In genomic region chr5:5664371-5664926, GRCm38 (mm10) we compare ENCODE assay signal across 8 mouse cellular contexts. TPM values are rescaled to one million over a fixed set of nuclear protein-coding genes. Genes with fewer than 3 reads are reported as not detected.
A peak's percentile ranks its signal among the peaks of the same experiment; 100 is the strongest.
DNase-seq lines count a peak whose midpoint lies in the region; ATAC-seq and TF ChIP-seq lines count a peak whose summit lies in the region.

No protein-coding gene starts in this region.

- H3K36me3 ChIP-seq in lung, postnatal 0 days (ENCODE audit: insufficient read depth, low read length) = no peaks in the 10 kb centered on the region
- H3K36me3 ChIP-seq in limb, embryonic 13.5 days = peaks cover 3% of the 10 kb centered on the region; the same call in 1 of the 2 replicates
- H3K36me3 ChIP-seq in small intestine, adult 2 months (ENCODE audit: control insufficient read depth, insufficient read depth, low read length) = no peaks in the 10 kb centered on the region

- H3K27me3 ChIP-seq in cerebellum, adult 2 months (ENCODE audit: control insufficient read depth, insufficient read depth, low read length) = no peaks in the 10 kb centered on the region
- H3K27me3 ChIP-seq in lung, postnatal 0 days (replicated peaks; ENCODE audit: insufficient read depth, low read length) = no peaks in the 10 kb centered on the region
- peaks cover 5% of the 10 kb centered on the region; the same call in 1 of the 2 replicates for H3K27me3 ChIP-seq in limb, embryonic 13.5 days
- H3K27me3 ChIP-seq in small intestine, adult 2 months (ENCODE audit: control insufficient read depth, insufficient read depth, low read length) = peaks cover 5% of the 10 kb centered on the region; the same call in 1 of the 2 replicates

- intact Hi-C loops in left cerebral cortex, postnatal 36 days (cut with DNase I) = no loop called here

- peaks cover 3% of the 10 kb centered on the region; the same call in 1 of the 2 replicates for H3K4me1 ChIP-seq in cerebellum, adult 2 months (ENCODE audit: control insufficient read depth, insufficient read depth, low read length)
- H3K4me1 ChIP-seq in lung, postnatal 0 days (ENCODE audit: insufficient read depth, low read depth, low read length) = 0 out of 2 replicates have a peak, but pooled peaks cover 3% of the 10 kb centered on the region
- peaks cover 6% of the 10 kb centered on the region for H3K4me1 ChIP-seq in limb, embryonic 13.5 days
- peaks cover 7% of the 10 kb centered on the region for H3K4me1 ChIP-seq in small intestine, adult 2 months (ENCODE audit: control insufficient read depth, insufficient read depth, insufficient read length, low read length)

- H3K9me3 ChIP-seq in lung, postnatal 0 days (ENCODE audit: low read length) = no peaks in the 10 kb centered on the region
- no peaks in the 10 kb centered on the region for H3K9me3 ChIP-seq in limb, embryonic 13.5 days

- H3K9ac ChIP-seq in lung, postnatal 0 days (replicated peaks; ENCODE audit: low read depth) = no peak overlapping the region
- H3K9ac ChIP-seq in limb, embryonic 13.5 days = peak overlapping the region; percentile 81

- H3K4me2 ChIP-seq in lung, postnatal 0 days (replicated peaks; ENCODE audit: low read depth, low read length) = peak overlapping the region; percentile 97
- peak overlapping the region; percentile 97 for H3K4me2 ChIP-seq in limb, embryonic 13.5 days (replicated peaks)

- no peak for ATAC-seq in lung, postnatal 0 days
- ATAC-seq in limb, embryonic 13.5 days (ENCODE audit: low FRiP score, low read depth) = no peak; the same call in 1 of the 2 replicates
- no peak for ATAC-seq in granulocyte monocyte progenitor cell, adult 5-6 weeks (replicated peaks; ENCODE audit: poor library complexity, severe bottlenecking)

- no peak for TF ChIP-seq CTCF in cerebellum, adult 2 months (IDR thresholded peaks at IDR 0.05; ENCODE audit: borderline replicate concordance, insufficient read depth, low read depth, low read length)
- no peak for TF ChIP-seq CTCF in lung, postnatal 0 days (IDR thresholded peaks at IDR 0.05)
- TF ChIP-seq CTCF in small intestine, adult 2 months (IDR thresholded peaks at IDR 0.05; ENCODE audit: extremely low read depth, insufficient read length, insufficient replicate concordance, low read depth, low read length) = no peak

- 39% methylated on average over 6 of the region's 6 CpGs for WGBS in cerebellum, adult 2 months
- WGBS in lung, postnatal 0 days = 46% methylated on average over 6 of the region's 6 CpGs
- 48% methylated on average over 6 of the region's 6 CpGs for WGBS in limb, embryonic 13.5 days
- WGBS in small intestine, adult 2 months = 68% methylated on average over 6 of the region's 6 CpGs

- H3K4me3 ChIP-seq in cerebellum, adult 2 months (replicated peaks; ENCODE audit: insufficient read depth, low read depth, low read length) = peak overlapping the region; percentile 76
- peak overlapping the region; percentile 56 for H3K4me3 ChIP-seq in lung, postnatal 0 days (ENCODE audit: low read depth, low read length)
- peak overlapping the region; percentile 74 for H3K4me3 ChIP-seq in limb, embryonic 13.5 days
- H3K4me3 ChIP-seq in small intestine, adult 2 months (ENCODE audit: low read depth, low read length) = peak overlapping the region; percentile 91

- TF ChIP-seq EP300 in lung, postnatal 0 days (IDR thresholded peaks at IDR 0.05) = no peak

- TF ChIP-seq POLR2A in cerebellum, adult 2 months (IDR thresholded peaks at IDR 0.05; ENCODE audit: borderline replicate concordance, insufficient read depth, low read length) = no peak
- no peak for TF ChIP-seq POLR2A in small intestine, adult 2 months (IDR thresholded peaks at IDR 0.05; ENCODE audit: low read depth, low read length)

- H3K27ac ChIP-seq in cerebellum, adult 2 months (ENCODE audit: insufficient read depth, low read length) = no peak overlapping the region
- H3K27ac ChIP-seq in lung, postnatal 0 days (ENCODE audit: low read length) = no peak overlapping the region
- no peak overlapping the region for H3K27ac ChIP-seq in limb, embryonic 13.5 days
- H3K27ac ChIP-seq in small intestine, adult 2 months (ENCODE audit: insufficient read depth, low read depth, low read length) = no peak overlapping the region

- DNase-seq in cerebellum, adult 2 months = no peak
- DNase-seq in cerebellum, postnatal 4 days (ENCODE audit: low spot score in 2 of 2) = no peak
- no peak for DNase-seq in lung, postnatal 0 days (ENCODE audit: low spot score)
- no peak for DNase-seq in lung, postnatal 14 days
- no peak for DNase-seq in left cerebral cortex, postnatal 36 days (ENCODE audit: low spot score in 2 of 2)

RNA-seq across cellular contexts. Expression of gene Cfap69, which starts 0.4 kb away (rescaled TPM):
- polyA plus RNA-seq in cerebellum, adult 2 months (2012; rRNA removed) = 10.3 and 11.2 TPM in 2 replicates
- polyA plus RNA-seq in lung, postnatal 0 days (2015; fragmentation: Nextera tagmentation; extraction: Ambion mirVana) = 8.9 and 9.6 TPM in 2 replicates
- polyA plus RNA-seq in limb, embryonic 13.5 days (2015; fragmentation: Nextera tagmentation; extraction: Ambion mirVana) = 2.5 and 2.7 TPM in 2 replicates
- 0.27 and 0.81 TPM in 2 replicates for polyA plus RNA-seq in small intestine, adult 2 months (2012; rRNA removed)
- not detected in 2 replicates for total RNA-seq in granulocyte monocyte progenitor cell, adult 5-6 weeks (2014; fragmentation: Nextera tagmentation)
- total RNA-seq in granulocyte monocyte progenitor cell, adult 5-6 weeks (2017) = not detected in 2 replicates
- total RNA-seq in left cerebral cortex, postnatal 36 days (2021) = 10 to 100 TPM; 16.8 to 33.1 TPM

RNA-seq across cellular contexts. Expression of gene Steap2, which starts 29.9 kb away (rescaled TPM):
- polyA plus RNA-seq in cerebellum, adult 2 months (2012; rRNA removed) = 36.9 and 40.7 TPM in 2 replicates
- 5.2 and 6.2 TPM in 2 replicates for polyA plus RNA-seq in lung, postnatal 0 days (2015; fragmentation: Nextera tagmentation; extraction: Ambion mirVana)
- polyA plus RNA-seq in limb, embryonic 13.5 days (2015; fragmentation: Nextera tagmentation; extraction: Ambion mirVana) = 7.4 and 7.5 TPM in 2 replicates
- 1.1 and 1.3 TPM in 2 replicates for polyA plus RNA-seq in small intestine, adult 2 months (2012; rRNA removed)
- not detected in 2 replicates for total RNA-seq in granulocyte monocyte progenitor cell, adult 5-6 weeks (2014; fragmentation: Nextera tagmentation)
- total RNA-seq in granulocyte monocyte progenitor cell, adult 5-6 weeks (2017) = not detected in 2 replicates
- 1 to 10 TPM; 8.1 to 8.8 TPM for total RNA-seq in left cerebral cortex, postnatal 36 days (2021)
